Mouse (Mus musculus) C2C12 (cell line): Measurements from ENCODE around the gene Commd1.

ENCODE experiments used
- CEBPB ChIP-seq: IDR thresholded peaks from one replicate; pipeline ENCODE4 v1.6.1; 2011; ENCODE audit warnings: low read depth, mild to moderate bottlenecking, control low read depth, moderate library complexity
- CTCF ChIP-seq: IDR thresholded peaks from one replicate; pipeline ENCODE4 v1.5.1; 2011; ENCODE audit not compliant: control insufficient read depth, insufficient read depth, insufficient read length
- FOSL1 ChIP-seq: IDR thresholded peaks from one replicate; pipeline ENCODE4 v1.8.0; 2011; ENCODE audit warnings: mild to moderate bottlenecking, low read length; ENCODE audit not compliant: poor library complexity, insufficient read depth, severe bottlenecking
- MAX ChIP-seq: IDR thresholded peaks from one replicate; pipeline ENCODE4 v1.6.1; 2011; ENCODE audit warnings: mild to moderate bottlenecking, control low read depth
- MYOD1 ChIP-seq: IDR thresholded peaks from one replicate; pipeline ENCODE4 v1.6.1; 2011; ENCODE audit warnings: low read depth; ENCODE audit not compliant: control insufficient read depth, insufficient read length
- MYOG ChIP-seq: IDR thresholded peaks from one replicate; pipeline ENCODE4 v1.6.1; 2011; ENCODE audit not compliant: control insufficient read depth, insufficient read length; ENCODE audit errors: extremely low read depth
- USF1 ChIP-seq: IDR thresholded peaks from one replicate; pipeline ENCODE4 v1.6.1; 2011; ENCODE audit warnings: low read depth, mild to moderate bottlenecking, control low read depth, moderate library complexity

DNA sequence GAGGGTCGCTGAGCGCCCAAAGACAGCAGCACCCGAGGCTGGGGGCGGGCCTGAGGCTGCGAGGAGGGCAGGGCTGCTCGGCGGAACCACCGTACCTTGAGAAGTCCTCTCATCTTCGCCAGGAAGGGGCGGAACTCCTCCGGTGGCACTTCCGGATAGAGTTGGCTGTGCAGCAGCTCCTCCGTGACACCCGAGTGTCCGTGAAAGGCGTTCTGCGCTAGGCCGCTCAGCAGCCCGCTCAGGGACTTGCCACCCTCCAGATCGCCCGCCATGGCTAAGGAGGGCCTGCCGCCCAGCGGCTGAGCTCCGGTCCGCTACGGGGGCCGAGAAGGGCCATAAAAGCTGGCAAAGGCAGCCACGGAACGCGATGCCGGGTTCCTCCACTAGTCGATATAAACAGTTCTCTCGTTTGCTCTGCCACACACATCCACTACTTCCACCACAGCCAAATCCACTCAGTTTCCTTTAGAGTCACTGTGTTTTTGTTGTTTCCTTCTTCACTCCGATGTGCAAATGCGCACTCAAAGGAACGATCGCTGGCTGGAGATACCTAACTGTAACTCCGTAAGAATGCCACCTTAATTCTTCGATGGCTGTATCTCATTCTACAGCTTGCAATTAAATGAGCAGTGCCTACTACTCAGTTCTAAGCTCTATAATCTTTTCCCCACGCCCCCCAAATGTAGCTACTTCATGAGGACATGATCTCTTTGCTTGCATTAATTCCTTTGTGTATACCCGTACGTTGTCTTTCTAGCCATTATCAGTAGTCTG lies at the start of gene Commd1, which contains the start of gene Gm28048:
- TF ChIP-seq CTCF, result peak; percentile 6
- no peak for TF ChIP-seq MYOD1
- TF ChIP-seq USF1, result no peak
- TF ChIP-seq MAX, result peak; percentile 35
- no peak for TF ChIP-seq FOSL1
- no peak for TF ChIP-seq CEBPB
- TF ChIP-seq MYOG, result no peak
